Mouse (Mus musculus) midbrain, embryonic 13.5 days (tissue): ENCODE measurements at regions not wholly inside any gene's neighbourhood (a gene's known extent, or its start where the extent isn't known, plus 50 kb on each side); places are given as distances from the start of the nearest gene placed in this dataset.

Experiments
- ATAC-seq: fragments of 200-750 bp; cut with Nextera tagmentation; 2 replicates; pipeline ENCODE4 v1.8.0; 2017; ENCODE audit warnings: mild to moderate bottlenecking, moderate TSS enrichment, moderate library complexity
- H3K27ac ChIP-seq: fragments of 300-500 bp; sonication (generic); 2 replicates; pipeline ENCODE4 v1.5.1; 2015; ENCODE audit warnings: inconsistent platforms, mild to moderate bottlenecking, moderate library complexity
- H3K27me3 ChIP-seq: fragments of 300-500 bp; sonication (generic); 2 replicates; pipeline ENCODE4 v1.6.1; 2015; ENCODE audit warnings: mild to moderate bottlenecking, inconsistent platforms
- H3K36me3 ChIP-seq: fragments of 300-500 bp; sonication (generic); 2 replicates; pipeline ENCODE4 v1.6.1; 2015; ENCODE audit warnings: mild to moderate bottlenecking, inconsistent platforms
- H3K4me1 ChIP-seq: fragments of 300-500 bp; sonication (generic); replicated peaks from 2 replicates; pipeline ENCODE4 v1.6.1; 2015; ENCODE audit warnings: inconsistent platforms
- H3K4me2 ChIP-seq: fragments of 300-500 bp; sonication (generic); replicated peaks from 2 replicates; pipeline ENCODE4 v1.6.1; 2015; ENCODE audit warnings: moderate library complexity, mild to moderate bottlenecking, inconsistent platforms
- H3K4me3 ChIP-seq: fragments of 300-500 bp; sonication (generic); replicated peaks from 2 replicates; pipeline ENCODE4 v1.5.1; 2015; ENCODE audit warnings: mild to moderate bottlenecking, inconsistent platforms
- H3K9ac ChIP-seq: fragments of 300-500 bp; sonication (generic); replicated peaks from 2 replicates; pipeline ENCODE4 v1.6.1; 2015; ENCODE audit warnings: mild to moderate bottlenecking, inconsistent platforms
- H3K9me3 ChIP-seq: fragments of 300-500 bp; sonication (generic); 2 replicates; pipeline ENCODE4 v1.6.1; 2016; ENCODE audit warnings: mild to moderate bottlenecking, inconsistent platforms
- WGBS: fragments of 180-500 bp; shearing (Covaris S2); methylation state at CpG from one replicate; pipeline ENCODE4 v1.1.7; 2015; 5-methylcytosine and 5-hydroxymethylcytosine counted together

DNA sequence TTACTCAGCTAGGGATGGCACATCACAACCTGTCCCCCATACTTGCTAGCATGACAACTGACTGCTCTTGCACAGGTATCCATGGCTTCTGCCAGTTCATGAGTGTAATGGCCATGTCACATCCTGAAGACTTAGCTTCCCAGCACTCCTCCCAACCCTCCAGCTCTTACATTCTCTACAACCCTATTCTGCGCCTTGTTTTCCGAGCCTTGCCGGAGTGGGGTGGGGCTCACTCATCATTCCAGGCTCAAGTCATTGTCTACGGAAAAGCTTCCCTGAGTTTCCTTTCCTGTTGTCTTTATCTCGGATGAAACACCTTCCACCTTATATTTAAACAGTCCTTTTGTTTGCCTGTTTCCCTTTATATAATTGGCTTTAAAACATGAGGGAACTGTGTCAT is 69.6 kb downstream of the Prdm13 start:
- Histone ChIP-seq H3K4me3 (no peak overlapping the region), H3K9me3 (no peaks in the 10 kb centered on the region), H3K9ac (no peak overlapping the region), H3K4me2 (no peak overlapping the region), H3K27ac (no peak overlapping the region), H3K36me3 (no peaks in the 10 kb centered on the region), H3K27me3 (no peaks in the 10 kb centered on the region), H3K4me1 (peaks cover 9% of the 10 kb centered on the region; the same call in 1 of the 2 replicates)
- ATAC-seq: no peak
- WGBS: 86% methylated on average over 5 of the region's 5 CpGs

DNA sequence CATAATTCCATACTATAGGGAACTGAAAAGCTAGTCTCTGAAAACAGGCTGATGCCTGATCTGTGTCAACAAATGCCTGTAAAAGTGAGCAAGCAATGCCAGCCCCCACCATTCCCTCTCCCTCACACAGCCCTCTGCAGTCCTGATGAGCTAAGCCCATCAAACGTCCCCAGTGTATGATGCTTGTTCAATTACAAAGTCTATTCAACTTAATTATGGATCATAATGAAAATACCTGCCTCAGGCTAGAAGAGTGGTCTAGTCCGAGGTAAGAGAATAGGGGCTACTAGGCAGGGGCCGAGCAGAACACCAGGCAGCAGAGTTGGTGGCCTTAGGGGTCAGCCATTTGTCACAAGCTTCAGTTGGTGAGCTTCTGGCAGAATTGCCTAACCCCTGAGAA is 71.3 kb downstream of the Prdm13 start:
- no peak overlapping the region for H3K9ac ChIP-seq
- H3K4me2 ChIP-seq: no peak overlapping the region
- peaks cover 9% of the 10 kb centered on the region; the same call in 1 of the 2 replicates for H3K4me1 ChIP-seq
- WGBS: 48% methylated on average over 3 of the region's 3 CpGs
- H3K27ac ChIP-seq: no peak overlapping the region
- no peaks in the 10 kb centered on the region for H3K27me3 ChIP-seq
- H3K9me3 ChIP-seq: no peaks in the 10 kb centered on the region
- H3K36me3 ChIP-seq: no peaks in the 10 kb centered on the region
- ATAC-seq: peak; percentile 74
- H3K4me3 ChIP-seq: no peak overlapping the region

DNA sequence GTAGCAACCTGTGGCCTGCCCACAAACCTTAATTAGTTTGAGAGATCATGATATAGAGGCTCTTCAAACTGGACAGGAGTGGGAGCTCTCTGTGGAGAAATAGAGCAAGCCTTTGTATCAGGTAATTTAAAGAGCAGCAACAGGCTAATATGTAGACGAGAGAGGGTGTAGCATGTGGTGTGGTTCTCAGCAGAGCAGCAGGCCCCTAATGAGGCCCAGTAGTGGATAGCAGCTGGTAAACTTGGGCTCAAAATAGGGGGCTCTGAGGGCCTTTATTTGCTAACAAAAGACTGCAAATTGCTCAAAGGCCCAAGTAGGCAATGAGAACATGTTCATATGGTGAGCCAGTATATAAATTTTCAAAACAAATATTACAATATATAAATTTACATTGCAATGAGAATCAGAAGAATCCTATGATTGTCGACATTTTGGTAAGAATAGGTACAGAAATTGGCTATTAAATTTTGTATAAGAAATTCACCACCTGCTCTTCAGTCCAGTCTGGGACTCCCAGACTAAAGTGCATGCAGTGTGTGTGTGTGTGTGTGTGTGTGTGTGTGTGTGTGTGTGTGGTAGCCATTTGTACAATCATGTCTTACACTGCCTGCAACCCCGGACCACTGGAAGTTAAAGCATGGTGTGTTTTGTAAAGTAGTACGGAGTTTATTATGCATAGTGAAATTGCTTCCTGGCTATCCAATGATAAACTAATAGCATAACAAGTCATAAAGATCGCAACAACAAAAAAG is 74.1 kb downstream of the Prdm13 start:
- peak; percentile 82 for ATAC-seq

DNA sequence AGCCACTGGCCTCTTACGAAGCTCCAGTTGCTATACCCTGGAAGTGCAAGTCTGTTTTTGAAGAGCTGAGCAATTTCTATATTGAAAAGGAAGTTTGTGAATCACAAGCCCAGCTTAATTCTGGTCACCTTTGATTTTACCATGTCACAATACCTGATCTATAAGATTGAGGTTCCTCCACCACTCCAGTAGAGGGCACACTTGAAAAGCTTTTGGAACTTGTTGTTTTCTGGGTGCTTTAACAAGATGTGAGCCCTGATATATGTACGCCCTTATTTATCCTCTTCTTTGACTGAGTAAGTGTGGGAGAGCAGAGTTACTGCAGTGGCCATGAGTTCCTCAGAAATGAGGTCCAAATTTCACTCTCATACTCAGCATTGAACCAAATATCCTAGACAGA is 87.7 kb downstream of the Prdm13 start:
- ATAC-seq: no peak
- Histone ChIP-seq H3K9ac (no peak overlapping the region), H3K36me3 (no peaks in the 10 kb centered on the region), H3K9me3 (no peaks in the 10 kb centered on the region), H3K27ac (no peak overlapping the region), H3K4me3 (no peak overlapping the region), H3K4me1 (no peaks in the 10 kb centered on the region), H3K4me2 (no peak overlapping the region), H3K27me3 (no peaks in the 10 kb centered on the region)
- 61% methylated on average over 2 of the region's 2 CpGs for WGBS

More for the DNA sequence above, 74.1 kb downstream of the Prdm13 start:
- Histone ChIP-seq H3K4me2 (no peak overlapping the region), H3K4me3 (no peak overlapping the region), H3K36me3 (no peaks in the 10 kb centered on the region), H3K9ac (no peak overlapping the region), H3K27me3 (no peaks in the 10 kb centered on the region), H3K4me1 (peaks cover 9% of the 10 kb centered on the region; the same call in 1 of the 2 replicates), H3K27ac (no peak overlapping the region), H3K9me3 (no peaks in the 10 kb centered on the region)
- 68% methylated on average over 5 of the region's 5 CpGs for WGBS

DNA sequence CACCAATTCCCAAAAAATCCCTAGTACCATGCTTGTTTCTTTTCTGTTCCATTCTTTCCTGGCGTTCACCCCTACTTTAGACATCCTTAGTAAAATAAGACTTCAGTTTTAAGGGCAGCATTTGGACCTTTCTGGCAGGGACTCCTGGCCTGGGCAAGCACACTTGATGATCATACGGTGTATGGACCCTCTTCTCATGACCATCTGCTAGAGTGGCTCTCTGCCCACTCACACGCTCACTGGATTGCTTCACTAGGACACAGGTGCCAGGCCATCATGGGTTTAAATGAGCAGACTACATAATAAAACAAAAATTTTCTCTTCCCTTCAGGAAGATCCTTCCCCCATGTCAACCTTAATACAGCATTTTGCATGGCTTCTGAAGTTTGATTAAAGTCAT is 138.0 kb downstream of the Prdm13 start:
- Histone ChIP-seq H3K27me3 (no peaks in the 10 kb centered on the region), H3K9me3 (no peaks in the 10 kb centered on the region), H3K9ac (no peak overlapping the region), H3K27ac (no peak overlapping the region), H3K36me3 (no peaks in the 10 kb centered on the region), H3K4me1 (no peaks in the 10 kb centered on the region), H3K4me3 (no peak overlapping the region), H3K4me2 (no peak overlapping the region)
- no peak for ATAC-seq
- 93% methylated on average over 3 of the region's 3 CpGs for WGBS

DNA sequence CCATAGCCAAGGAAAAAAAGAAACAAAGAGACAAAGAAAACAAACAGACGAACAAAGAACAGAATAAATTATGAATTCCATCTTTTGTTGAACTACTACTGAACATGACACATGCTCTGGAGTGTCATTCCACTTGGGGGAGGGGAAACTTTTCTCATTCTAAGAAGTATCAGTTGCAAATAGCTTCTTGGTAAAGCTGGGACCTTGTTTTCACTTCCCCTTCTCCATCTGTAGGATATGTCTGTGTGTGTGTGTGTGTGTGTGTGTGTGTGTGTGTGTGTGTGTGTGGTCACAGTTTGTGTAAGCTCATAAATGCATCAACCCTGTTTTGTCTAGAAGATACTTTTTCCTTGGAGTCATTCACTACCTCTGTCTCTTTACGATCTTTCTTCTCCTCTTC is 146.2 kb downstream of the Prdm13 start:
- H3K9ac ChIP-seq: no peak overlapping the region

DNA sequence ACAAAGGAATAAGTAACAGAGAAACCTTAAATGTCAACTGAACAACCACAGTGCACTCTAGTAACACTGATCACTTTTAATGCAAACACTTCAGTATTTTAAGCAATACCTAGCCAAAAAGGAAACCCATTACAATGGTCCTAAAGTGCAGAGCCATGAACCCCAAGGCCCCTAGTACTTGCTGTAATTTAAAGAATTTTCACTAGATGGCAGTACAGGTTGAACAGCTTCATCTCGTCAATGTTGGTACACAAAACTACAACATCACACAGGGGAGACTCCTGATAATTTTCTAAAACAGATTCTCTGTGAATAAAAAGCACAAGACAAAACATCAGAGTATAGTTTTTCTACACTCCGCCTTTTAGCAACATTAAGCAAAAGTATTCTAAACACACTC is 149.8 kb downstream of the Prdm13 start:
- Histone ChIP-seq H3K36me3 (no peaks in the 10 kb centered on the region), H3K4me2 (no peak overlapping the region), H3K27me3 (no peaks in the 10 kb centered on the region), H3K4me1 (no peaks in the 10 kb centered on the region), H3K27ac (no peak overlapping the region), H3K4me3 (no peak overlapping the region), H3K9me3 (no peaks in the 10 kb centered on the region), H3K9ac (no peak overlapping the region)
- 30% methylated on average over 2 of the region's 2 CpGs for WGBS
- ATAC-seq: peak; percentile 58; the same call in 1 of the 2 replicates

More for the DNA sequence above, 146.2 kb downstream of the Prdm13 start:
- Histone ChIP-seq H3K27ac (no peak overlapping the region), H3K36me3 (no peaks in the 10 kb centered on the region), H3K4me2 (no peak overlapping the region), H3K4me3 (no peak overlapping the region), H3K27me3 (no peaks in the 10 kb centered on the region), H3K9me3 (no peaks in the 10 kb centered on the region), H3K4me1 (no peaks in the 10 kb centered on the region)
- WGBS: 76% methylated on average over 2 of the region's 2 CpGs
- no peak for ATAC-seq

DNA sequence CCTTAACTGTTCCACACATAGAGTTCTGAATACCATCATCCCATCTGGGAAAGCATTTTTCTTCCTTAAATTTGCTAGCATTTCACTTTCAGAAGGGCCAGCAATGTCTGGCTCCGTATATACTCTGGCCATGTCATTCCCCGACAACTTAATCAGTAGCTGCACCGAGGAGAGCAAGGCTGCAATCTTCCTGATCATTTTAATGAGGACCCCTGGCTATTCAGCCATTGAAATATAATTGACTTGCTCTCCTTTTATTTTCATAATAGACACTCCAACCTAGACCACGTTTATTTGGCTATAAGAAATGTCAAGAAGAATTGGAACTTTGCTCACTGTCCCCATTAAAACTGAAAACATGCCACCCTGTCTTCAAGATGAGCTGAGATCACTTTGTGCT is 153.6 kb downstream of the Prdm13 start:
- no peaks in the 10 kb centered on the region for H3K27me3 ChIP-seq
- H3K4me3 ChIP-seq: no peak overlapping the region
- WGBS: 40% methylated on average over 4 of the region's 4 CpGs
- H3K4me1 ChIP-seq: no peaks in the 10 kb centered on the region
- no peaks in the 10 kb centered on the region for H3K9me3 ChIP-seq
- no peak for ATAC-seq
- no peak overlapping the region for H3K9ac ChIP-seq
- no peak overlapping the region for H3K4me2 ChIP-seq
- no peak overlapping the region for H3K27ac ChIP-seq
- H3K36me3 ChIP-seq: no peaks in the 10 kb centered on the region
